Mouse (Mus musculus) brown adipose tissue, adult 24 weeks (tissue): ENCODE data around the gene Tnfsf15. TPM values are rescaled to one million over a fixed set of nuclear protein-coding genes. Genes with fewer than 3 reads are reported as not detected.

Experiments
- H3K27ac ChIP-seq: fragments of 200-500 bp; replicated peaks from 2 replicates; pipeline ENCODE4 v1.5.1; 2012; ENCODE audit warnings: low read depth, mild to moderate bottlenecking, low read length
- H3K4me1 ChIP-seq: fragments of 200-500 bp; 2 replicates; pipeline ENCODE4 v1.6.1; 2012; ENCODE audit warnings: low read length, mixed read lengths; ENCODE audit not compliant: control insufficient read depth, insufficient read depth, insufficient read length
- H3K4me3 ChIP-seq: fragments of 200-500 bp; 2 replicates; pipeline ENCODE4 v1.5.1; 2012; ENCODE audit warnings: low read depth, mild to moderate bottlenecking, low read length, moderate library complexity; ENCODE audit not compliant: insufficient read depth
- polyA plus RNA-seq: library from polyadenylated mRNA; stranded (reverse); fragments of >200 nt; gene quantifications from 2 replicates; pipeline ENCODE4 v1.2.4, GENCODE M21; 2012; ENCODE audit not compliant: missing spikeins, insufficient read depth, insufficient read length

The Tnfsf15 gene
- polyA plus RNA-seq = not detected in 2 replicates

DNA sequence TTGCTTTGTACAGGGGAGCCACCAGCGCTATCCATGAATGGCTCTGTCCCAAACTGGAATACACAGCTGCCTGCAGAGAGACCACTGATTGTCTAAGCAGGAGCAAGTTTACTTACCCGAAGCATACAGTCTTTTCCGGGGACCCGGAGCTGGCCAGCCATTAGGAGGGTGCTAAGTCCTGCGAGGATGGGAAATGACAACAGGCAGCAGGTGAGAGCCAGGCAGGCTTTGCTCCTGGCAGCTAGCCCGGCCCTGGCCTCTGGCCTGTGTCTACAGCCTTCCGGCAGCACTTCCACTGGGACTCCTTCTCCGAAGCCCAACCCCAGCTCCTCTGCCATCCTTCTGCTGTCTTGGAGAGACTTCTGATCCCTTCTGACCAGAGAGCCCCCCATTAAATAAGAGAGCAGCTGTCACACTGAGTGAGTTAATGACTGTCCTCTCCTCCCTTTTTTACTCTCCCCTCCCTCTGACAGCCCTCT lies at the start of gene Tnfsf15:
TSS of gene Tnfsf15 (minus strand) at position 421 of the 479 bp plus-strand sequence.
- no peak within 1 kb of the TSS for H3K27ac ChIP-seq
- 0 out of 2 replicates have a peak within 1 kb of the TSS, but pooled peaks have one; percentile 19 for H3K4me3 ChIP-seq
- H3K4me1 ChIP-seq = no peaks in the 10 kb centered on the region

DNA sequence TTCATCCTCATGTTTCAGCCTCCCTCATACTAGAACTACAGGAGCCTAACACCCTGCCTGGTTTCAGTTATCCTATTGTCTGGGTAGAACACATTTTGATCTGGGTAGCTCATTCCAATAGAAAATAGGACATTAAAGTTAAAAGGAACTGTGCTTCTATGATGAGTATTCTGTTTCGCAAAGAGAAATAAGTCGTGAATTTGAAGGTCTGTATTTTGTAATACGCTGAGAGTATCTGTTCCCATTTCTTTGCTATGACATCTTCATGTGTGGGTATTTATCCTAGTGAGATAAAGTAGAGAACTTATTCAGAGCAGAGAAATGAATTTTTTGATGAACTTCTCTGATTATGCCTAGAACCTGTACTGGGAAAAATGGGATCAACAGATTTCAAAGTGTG lies 47.4 kb upstream of the Tnfsf15 start:
- no peaks in the 10 kb centered on the region for H3K4me1 ChIP-seq
- H3K4me3 ChIP-seq = no peak overlapping the region
- H3K27ac ChIP-seq = no peak overlapping the region

DNA sequence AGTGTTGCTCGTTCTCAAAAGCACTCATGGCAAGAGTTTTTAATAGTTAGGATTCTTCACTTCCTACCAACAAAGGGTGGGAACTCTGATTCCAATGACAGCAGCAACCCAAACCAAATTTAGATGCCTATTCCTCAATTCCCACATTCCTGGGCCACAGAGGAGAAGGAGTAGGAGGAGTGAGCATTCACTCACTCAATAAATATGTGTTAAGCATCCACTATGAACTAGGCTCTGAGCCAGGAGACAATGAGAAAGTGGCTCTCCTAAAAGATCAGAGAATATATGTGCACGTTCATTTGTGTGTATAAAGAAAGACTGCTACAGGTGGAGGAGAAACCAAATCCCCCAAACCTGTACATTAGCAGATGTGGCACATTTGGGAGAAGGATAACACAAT lies 40.6 kb upstream of the Tnfsf15 start:
- Histone ChIP-seq H3K4me3 (no peak overlapping the region), H3K4me1 (no peaks in the 10 kb centered on the region), H3K27ac (no peak overlapping the region)

DNA sequence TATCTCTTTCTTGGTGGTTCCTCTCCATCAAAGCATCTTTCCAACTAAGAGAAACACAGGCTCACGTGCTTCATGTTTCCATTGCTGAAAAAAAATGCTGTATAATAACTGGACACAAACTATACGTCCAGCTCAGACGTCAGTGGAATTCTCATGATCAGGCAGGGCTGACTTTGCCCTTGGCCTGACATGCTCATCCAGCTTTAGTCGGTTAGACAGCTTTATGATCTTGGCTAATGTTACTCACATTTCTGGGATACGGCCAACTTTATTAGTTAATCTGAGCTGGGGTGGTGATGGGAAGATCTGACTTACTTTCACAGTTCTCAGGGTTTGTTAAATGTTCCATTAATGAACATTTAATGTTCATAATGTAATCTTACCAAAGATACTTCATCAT lies 38.9 kb upstream of the Tnfsf15 start:
- Histone ChIP-seq H3K4me3 (no peak overlapping the region), H3K4me1 (no peaks in the 10 kb centered on the region), H3K27ac (no peak overlapping the region)

- Histone ChIP-seq H3K4me3 (no peak overlapping the region), H3K27ac (no peak overlapping the region)
Observed at GRCm38 (mm10) chr4:63782970-63783613, 38.2 kb upstream of the Tnfsf15 start.

GRCm38 (mm10) chr4:63777223-63777622 lies 32.3 kb upstream of the Tnfsf15 start:
- Histone ChIP-seq H3K27ac (no peak overlapping the region), H3K4me3 (no peak overlapping the region), H3K4me1 (no peaks in the 10 kb centered on the region)

More at GRCm38 (mm10) chr4:63782970-63783613, 38.2 kb upstream of the Tnfsf15 start:
- H3K4me1 ChIP-seq = no peaks in the 10 kb centered on the region

DNA sequence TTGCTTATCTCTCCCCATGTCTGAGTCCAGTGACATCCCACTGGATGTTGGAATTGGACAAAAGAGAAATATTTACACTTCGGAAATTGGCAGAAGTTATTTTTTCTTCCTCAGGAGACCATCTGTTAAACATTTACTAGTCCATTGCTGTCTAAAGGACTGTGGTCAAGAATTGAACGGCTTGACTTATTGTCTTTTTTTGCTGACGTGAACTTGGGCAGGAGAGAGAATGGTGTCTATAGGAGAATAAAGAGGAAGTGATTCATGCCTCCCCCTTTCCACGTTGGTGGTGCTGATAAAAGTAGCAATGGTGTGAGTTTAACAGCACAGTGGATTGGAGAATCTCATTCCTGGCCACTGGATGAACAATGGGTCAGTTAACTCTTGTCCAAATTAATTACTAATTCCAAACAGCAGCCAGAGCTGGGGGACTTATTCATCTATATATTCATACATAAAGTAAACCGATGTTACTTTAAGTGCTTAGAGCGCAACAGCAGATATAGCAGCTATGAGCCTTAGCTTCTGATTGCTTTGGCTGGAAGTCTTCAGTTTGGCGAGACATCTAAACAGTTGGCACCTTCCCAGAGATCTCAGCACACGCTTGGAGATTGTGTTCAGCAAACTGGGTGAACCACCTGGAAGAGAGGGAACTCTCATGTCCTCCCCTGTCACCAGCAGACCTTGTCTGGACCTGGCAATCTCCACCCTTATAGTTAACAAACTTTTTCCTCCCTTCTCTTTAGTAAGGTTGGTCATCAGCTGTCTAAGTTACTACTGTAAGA lies 28.6 kb upstream of the Tnfsf15 start:
- H3K4me3 ChIP-seq = no peak overlapping the region
- H3K27ac ChIP-seq = no peak overlapping the region
- no peaks in the 10 kb centered on the region for H3K4me1 ChIP-seq

- H3K4me3 ChIP-seq = no peak overlapping the region
- no peaks in the 10 kb centered on the region for H3K4me1 ChIP-seq
- H3K27ac ChIP-seq = no peak overlapping the region
Observed at GRCm38 (mm10) chr4:63772514-63772913, 27.6 kb upstream of the Tnfsf15 start.

- Histone ChIP-seq H3K4me1 (no peaks in the 10 kb centered on the region), H3K27ac (no peak overlapping the region), H3K4me3 (no peak overlapping the region)
Observed at GRCm38 (mm10) chr4:63771291-63771690, 26.4 kb upstream of the Tnfsf15 start.

- H3K27ac ChIP-seq = no peak overlapping the region
- H3K4me1 ChIP-seq = no peaks in the 10 kb centered on the region
- no peak overlapping the region for H3K4me3 ChIP-seq
Observed at GRCm38 (mm10) chr4:63769161-63769560, 24.2 kb upstream of the Tnfsf15 start.

DNA sequence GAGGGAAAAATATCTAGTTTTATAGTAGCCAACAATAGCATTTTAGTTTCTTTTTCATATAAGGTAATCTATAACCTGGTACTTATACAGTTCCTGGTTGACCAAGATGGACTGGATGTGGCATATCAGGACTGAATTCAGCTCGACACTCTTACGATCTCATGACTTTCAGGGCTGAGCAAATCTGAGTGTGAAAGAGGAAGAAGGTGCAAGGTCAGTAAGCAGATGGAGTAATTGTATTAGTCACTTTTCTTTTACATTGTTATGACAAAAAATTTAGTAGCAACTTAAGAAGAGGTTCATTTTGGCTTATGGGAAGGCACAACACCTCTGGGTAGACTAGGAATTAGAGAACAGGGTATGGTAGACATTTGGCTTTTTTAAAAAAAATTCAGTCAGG lies 20.1 kb upstream of the Tnfsf15 start:
- Histone ChIP-seq H3K27ac (no peak overlapping the region), H3K4me1 (no peaks in the 10 kb centered on the region), H3K4me3 (no peak overlapping the region)

GRCm38 (mm10) chr4:63759931-63760330 lies 15.0 kb upstream of the Tnfsf15 start:
- no peaks in the 10 kb centered on the region for H3K4me1 ChIP-seq
- no peak overlapping the region for H3K27ac ChIP-seq
- no peak overlapping the region for H3K4me3 ChIP-seq

DNA sequence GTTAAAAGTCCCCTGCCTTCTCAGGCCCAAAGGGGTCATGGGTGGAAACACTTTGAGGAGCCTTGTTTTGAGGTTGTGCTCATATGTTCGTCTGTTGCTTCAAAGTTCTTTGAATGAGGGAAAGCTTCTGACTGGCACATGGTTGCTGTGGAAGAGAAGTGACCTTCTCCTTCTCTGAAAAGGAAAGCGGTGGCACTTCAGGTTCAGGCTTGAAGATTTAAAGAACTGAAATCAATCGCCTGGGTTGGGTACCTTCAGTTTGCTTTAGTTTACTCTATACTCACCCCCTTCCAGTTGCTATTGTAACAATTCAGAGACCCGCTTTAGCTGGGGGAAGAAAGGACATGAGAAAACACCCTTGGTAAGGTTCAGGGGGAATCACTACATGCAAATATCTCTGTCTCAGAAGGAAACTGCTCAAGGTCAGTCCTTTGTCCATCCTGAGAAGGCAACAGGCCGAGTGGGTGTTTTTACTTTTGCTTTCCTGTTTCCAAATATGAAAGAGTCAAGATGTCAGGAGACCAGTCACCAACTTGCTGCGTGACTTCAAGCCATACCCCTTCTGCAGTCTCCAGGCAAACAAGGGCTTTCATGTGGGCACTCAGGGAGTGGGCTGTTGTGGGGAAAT lies 12.7 kb upstream of the Tnfsf15 start:
- H3K27ac ChIP-seq = no peak overlapping the region
- H3K4me1 ChIP-seq = no peaks in the 10 kb centered on the region
- H3K4me3 ChIP-seq = no peak overlapping the region

DNA sequence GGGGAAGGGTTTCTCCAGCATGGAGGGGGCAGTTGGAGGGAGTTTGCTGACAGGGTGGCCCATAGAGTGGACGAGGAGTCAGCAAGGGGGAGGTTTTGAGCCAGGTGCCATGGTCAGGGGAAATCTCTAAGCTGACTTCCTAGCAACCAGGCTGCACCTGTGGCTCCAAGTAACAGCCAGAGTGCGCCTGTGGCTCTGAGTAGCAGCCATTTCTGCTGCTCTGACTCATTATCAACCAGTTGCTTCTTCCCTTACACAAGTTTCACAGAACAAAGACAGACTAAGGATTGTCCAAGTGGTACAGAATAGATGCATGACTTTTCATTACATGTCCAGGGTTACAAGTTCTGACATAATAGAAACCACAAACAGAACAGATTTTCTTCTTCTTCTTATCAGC lies 11.2 kb upstream of the Tnfsf15 start:
- Histone ChIP-seq H3K4me3 (no peak overlapping the region), H3K27ac (no peak overlapping the region), H3K4me1 (no peaks in the 10 kb centered on the region)

GRCm38 (mm10) chr4:63754467-63755020 lies 9.6 kb upstream of the Tnfsf15 start:
- Histone ChIP-seq H3K4me1 (no peaks in the 10 kb centered on the region), H3K27ac (no peak overlapping the region), H3K4me3 (no peak overlapping the region)
